Mouse (Mus musculus): ENCODE measurements around the gene Rpa2. TPM values are rescaled to one million over a fixed set of nuclear protein-coding genes. Genes with fewer than 3 reads are reported as not detected.
"Not testable (repeated sequence)": the region's sequence is repeated elsewhere in the genome, so short reads cannot be mapped to it uniquely, and the experiment has no call there.

Gene Rpa2
- polyA plus RNA-seq, 1 experiment from 2014 or later: 103 TPM

GRCm38 (mm10) chr4:132757633-132758351 is 10.3 kb upstream of the Rpa2 start:
- H3K9me3 ChIP-seq (ENCODE audit: control insufficient read depth, low read length): no peaks in the 10 kb centered on the region

DNA sequence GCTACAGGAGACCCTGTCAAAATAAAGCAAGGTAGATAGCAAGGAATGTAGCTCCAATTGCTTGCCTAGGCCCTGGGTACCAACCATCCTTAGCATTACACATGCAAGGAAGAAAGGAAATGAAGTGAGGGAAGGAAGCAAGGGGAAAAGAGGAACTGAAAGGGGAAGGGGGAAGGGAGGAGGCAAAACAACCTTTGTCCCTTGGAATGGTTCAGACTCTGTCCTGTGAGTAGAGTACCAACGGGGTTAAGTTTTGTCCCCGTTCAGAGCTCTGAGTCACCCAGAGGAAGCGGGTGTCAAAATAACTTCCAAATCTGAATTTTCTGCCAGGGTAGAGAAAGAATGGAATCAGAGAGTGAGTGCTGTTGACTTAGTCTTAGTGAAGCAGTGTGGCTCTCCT is 7.8 kb upstream of the Rpa2 start:
- H3K36me3 ChIP-seq (ENCODE audit: control insufficient read depth, insufficient read depth, low read length): no peaks in the 10 kb centered on the region
- H3K9me3 ChIP-seq (ENCODE audit: control insufficient read depth, low read length): no peaks in the 10 kb centered on the region
- no peak overlapping the region for H3K9ac ChIP-seq (ENCODE audit: low read length)
- WGBS: 32% methylated on average over 3 of the region's 3 CpGs
- no peak overlapping the region for H3K4me3 ChIP-seq (ENCODE audit: low read length)
- H3K4me1 ChIP-seq (replicated peaks; ENCODE audit: control insufficient read depth, insufficient read depth, low read length): peaks cover 4% of the 10 kb centered on the region
- H3K27me3 ChIP-seq (ENCODE audit: control insufficient read depth, insufficient read depth, low read depth, low read length): peaks cover 7% of the 10 kb centered on the region
- H3K4me2 ChIP-seq (ENCODE audit: low read depth, low read length): no peak overlapping the region
- H3K27ac ChIP-seq (ENCODE audit: low read length): no peak overlapping the region
- no peak for ATAC-seq (ENCODE audit: low read depth)

More at GRCm38 (mm10) chr4:132757633-132758351, 10.3 kb upstream of the Rpa2 start:
- H3K27me3 ChIP-seq (ENCODE audit: control insufficient read depth, insufficient read depth, low read depth, low read length): peaks cover 7% of the 10 kb centered on the region
- H3K4me2 ChIP-seq (ENCODE audit: low read depth, low read length): no peak overlapping the region
- no peak for ATAC-seq (ENCODE audit: low read depth)
- H3K4me3 ChIP-seq (ENCODE audit: low read length): no peak overlapping the region
- H3K27ac ChIP-seq (ENCODE audit: low read length): no peak overlapping the region
- H3K36me3 ChIP-seq (ENCODE audit: control insufficient read depth, insufficient read depth, low read length): no peaks in the 10 kb centered on the region
- 74% methylated on average over 7 of the region's 7 CpGs for WGBS
- no peak overlapping the region for H3K9ac ChIP-seq (ENCODE audit: low read length)
- peaks cover 4% of the 10 kb centered on the region for H3K4me1 ChIP-seq (replicated peaks; ENCODE audit: control insufficient read depth, insufficient read depth, low read length)

- 60% methylated on average over 6 of the region's 6 CpGs for WGBS
- no peaks in the 10 kb centered on the region for H3K36me3 ChIP-seq (ENCODE audit: control insufficient read depth, insufficient read depth, low read length)
- H3K4me2 ChIP-seq (ENCODE audit: low read depth, low read length): no peak overlapping the region
- no peak overlapping the region for H3K4me3 ChIP-seq (ENCODE audit: low read length)
- no peak overlapping the region for H3K9ac ChIP-seq (ENCODE audit: low read length)
- H3K27ac ChIP-seq (ENCODE audit: low read length): no peak overlapping the region
- ATAC-seq (ENCODE audit: low read depth): no peak
- H3K27me3 ChIP-seq (ENCODE audit: control insufficient read depth, insufficient read depth, low read depth, low read length): peaks cover 3% of the 10 kb centered on the region
- H3K4me1 ChIP-seq (replicated peaks; ENCODE audit: control insufficient read depth, insufficient read depth, low read length): no peaks in the 10 kb centered on the region
- no peaks in the 10 kb centered on the region for H3K9me3 ChIP-seq (ENCODE audit: control insufficient read depth, low read length)
These were observed 5.5 kb upstream of the Rpa2 start for GRCm38 (mm10) chr4:132762602-132763001.

DNA sequence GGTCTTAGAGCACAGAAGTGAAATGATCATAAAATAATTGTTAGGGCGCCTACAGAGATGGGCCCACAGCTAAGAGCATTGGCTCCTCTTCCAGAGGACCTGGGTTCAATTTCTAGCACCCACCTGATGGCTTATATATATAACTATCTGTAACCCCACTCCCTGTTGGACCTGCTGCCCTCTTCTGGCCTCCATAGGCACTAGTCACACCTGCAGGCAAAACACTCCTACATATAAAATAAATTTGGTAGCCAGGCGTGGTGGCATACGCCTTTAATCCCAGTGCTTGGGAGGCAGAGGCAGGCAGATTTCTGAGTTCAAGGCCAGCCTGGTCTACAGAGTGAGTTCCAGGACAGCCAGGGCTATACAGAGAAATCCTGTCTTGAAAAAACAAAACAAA is 5.0 kb upstream of the Rpa2 start:
- H3K4me2 ChIP-seq (ENCODE audit: low read depth, low read length); H3K4me1 ChIP-seq (replicated peaks; ENCODE audit: control insufficient read depth, insufficient read depth, low read length); ATAC-seq (ENCODE audit: low read depth); H3K9ac ChIP-seq (ENCODE audit: low read length); H3K4me3 ChIP-seq (ENCODE audit: low read length); H3K27me3 ChIP-seq (ENCODE audit: control insufficient read depth, insufficient read depth, low read depth, low read length); H3K36me3 ChIP-seq (ENCODE audit: control insufficient read depth, insufficient read depth, low read length); H3K9me3 ChIP-seq (ENCODE audit: control insufficient read depth, low read length); H3K27ac ChIP-seq (ENCODE audit: low read length): not testable (repeated sequence)
- 77% methylated on average over 3 of the region's 3 CpGs for WGBS

- no peak for ATAC-seq (ENCODE audit: low read depth)
- peaks cover 49% of the 10 kb centered on the region for H3K36me3 ChIP-seq (ENCODE audit: control insufficient read depth, insufficient read depth, low read length)
These were observed 3.6 kb downstream of the Rpa2 start for GRCm38 (mm10) chr4:132771776-132772175.

DNA sequence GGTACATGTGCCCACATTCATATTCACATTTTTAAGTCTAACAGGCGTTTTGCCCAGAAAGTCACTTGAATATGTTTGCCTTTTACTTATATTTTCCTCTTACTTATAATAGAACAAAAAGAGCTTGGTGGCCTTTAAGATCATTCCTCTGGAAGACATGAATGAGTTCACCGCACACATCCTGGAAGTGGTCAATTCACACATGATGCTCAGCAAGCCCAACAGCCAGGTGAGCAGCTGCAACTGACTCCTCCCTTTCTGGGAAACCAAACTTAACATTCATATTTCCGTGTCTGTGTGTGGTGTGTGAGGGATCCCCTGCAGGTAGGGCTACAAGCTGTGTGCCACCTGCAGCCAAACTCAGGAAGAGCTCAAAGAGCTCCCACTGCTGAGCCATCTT is 6.8 kb downstream of the Rpa2 start:
- Histone ChIP-seq H3K9me3 (ENCODE audit: control insufficient read depth, low read length) (no peaks in the 10 kb centered on the region), H3K4me3 (ENCODE audit: low read length) (no peak overlapping the region), H3K9ac (ENCODE audit: low read length) (no peak overlapping the region), H3K27ac (ENCODE audit: low read length) (no peak overlapping the region), H3K36me3 (ENCODE audit: control insufficient read depth, insufficient read depth, low read length) (peaks cover 72% of the 10 kb centered on the region), H3K4me1 (replicated peaks; ENCODE audit: control insufficient read depth, insufficient read depth, low read length) (no peaks in the 10 kb centered on the region), H3K27me3 (ENCODE audit: control insufficient read depth, insufficient read depth, low read depth, low read length) (no peaks in the 10 kb centered on the region), H3K4me2 (ENCODE audit: low read depth, low read length) (no peak overlapping the region)
- WGBS: 77% methylated on average over 3 of the region's 3 CpGs
- ATAC-seq (ENCODE audit: low read depth): no peak

More at GRCm38 (mm10) chr4:132771776-132772175, 3.6 kb downstream of the Rpa2 start:
- no peak overlapping the region for H3K4me3 ChIP-seq (ENCODE audit: low read length)
- H3K9ac ChIP-seq (ENCODE audit: low read length): no peak overlapping the region
- no peaks in the 10 kb centered on the region for H3K9me3 ChIP-seq (ENCODE audit: control insufficient read depth, low read length)
- H3K4me1 ChIP-seq (replicated peaks; ENCODE audit: control insufficient read depth, insufficient read depth, low read length): peaks cover 7% of the 10 kb centered on the region
- H3K4me2 ChIP-seq (ENCODE audit: low read depth, low read length): no peak overlapping the region
- WGBS: 73% methylated on average over 9 of the region's 9 CpGs
- H3K27ac ChIP-seq (ENCODE audit: low read length): no peak overlapping the region
- H3K27me3 ChIP-seq (ENCODE audit: control insufficient read depth, insufficient read depth, low read depth, low read length): no peaks in the 10 kb centered on the region

DNA sequence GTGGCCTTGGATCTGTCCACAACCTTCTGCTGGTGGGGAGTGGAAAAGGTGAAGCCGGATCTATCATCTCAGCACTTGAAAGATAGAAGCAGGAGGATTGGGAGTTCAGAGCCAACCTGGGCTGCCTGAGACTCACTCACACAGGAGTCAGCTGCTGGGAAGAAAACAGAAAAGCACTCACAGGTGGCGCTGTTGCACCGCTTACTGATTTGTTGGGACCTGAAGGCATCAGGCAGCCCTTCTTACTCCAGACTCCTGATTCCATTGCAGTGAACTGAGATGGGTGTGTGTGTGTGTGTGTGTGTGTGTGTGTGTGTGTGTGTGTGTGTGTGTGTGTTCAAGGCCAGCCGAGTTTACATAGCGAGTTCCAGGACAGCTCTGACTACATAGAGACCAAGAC is 8.6 kb downstream of the Rpa2 start:
- Histone ChIP-seq H3K4me2 (ENCODE audit: low read depth, low read length) (no peak overlapping the region), H3K4me3 (ENCODE audit: low read length) (no peak overlapping the region), H3K27ac (ENCODE audit: low read length) (no peak overlapping the region), H3K27me3 (ENCODE audit: control insufficient read depth, insufficient read depth, low read depth, low read length) (no peaks in the 10 kb centered on the region), H3K9me3 (ENCODE audit: control insufficient read depth, low read length) (no peaks in the 10 kb centered on the region), H3K36me3 (ENCODE audit: control insufficient read depth, insufficient read depth, low read length) (peaks cover 63% of the 10 kb centered on the region), H3K4me1 (replicated peaks; ENCODE audit: control insufficient read depth, insufficient read depth, low read length) (no peaks in the 10 kb centered on the region), H3K9ac (ENCODE audit: low read length) (no peak overlapping the region)
- WGBS: 84% methylated on average over 5 of the region's 5 CpGs
- ATAC-seq (ENCODE audit: low read depth): no peak

GRCm38 (mm10) chr4:132778562-132779201 is 10.6 kb downstream of the Rpa2 start:
- no peak overlapping the region for H3K9ac ChIP-seq (ENCODE audit: low read length)
- no peaks in the 10 kb centered on the region for H3K9me3 ChIP-seq (ENCODE audit: control insufficient read depth, low read length)
- no peaks in the 10 kb centered on the region for H3K27me3 ChIP-seq (ENCODE audit: control insufficient read depth, insufficient read depth, low read depth, low read length)
- no peaks in the 10 kb centered on the region for H3K4me1 ChIP-seq (replicated peaks; ENCODE audit: control insufficient read depth, insufficient read depth, low read length)
- no peak overlapping the region for H3K4me2 ChIP-seq (ENCODE audit: low read depth, low read length)
- WGBS: 87% methylated on average over 6 of the region's 6 CpGs
- ATAC-seq (ENCODE audit: low read depth): no peak
- no peak overlapping the region for H3K4me3 ChIP-seq (ENCODE audit: low read length)
- H3K27ac ChIP-seq (ENCODE audit: low read length): no peak overlapping the region
- peaks cover 50% of the 10 kb centered on the region for H3K36me3 ChIP-seq (ENCODE audit: control insufficient read depth, insufficient read depth, low read length)

DNA sequence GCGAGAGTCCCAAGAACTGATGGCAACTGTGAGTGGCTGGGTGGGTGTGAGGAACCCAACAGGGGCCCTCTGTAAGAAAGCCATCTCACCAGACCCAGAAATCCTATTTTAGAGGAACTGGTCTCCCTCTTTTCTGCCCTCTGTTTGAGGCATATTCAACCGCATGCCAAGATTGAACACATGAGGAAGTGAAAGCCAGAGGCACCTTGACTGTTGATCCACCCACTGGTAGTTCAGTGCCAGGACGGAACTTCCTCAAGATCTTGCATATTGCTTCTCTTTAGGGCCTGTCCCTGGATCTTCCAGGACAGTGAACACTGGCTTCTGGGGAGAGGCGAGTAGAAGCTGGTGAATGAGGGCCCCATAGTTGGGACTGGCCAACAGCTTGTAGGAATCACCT is 12.2 kb downstream of the Rpa2 start:
- no peak overlapping the region for H3K27ac ChIP-seq (ENCODE audit: low read length)
- H3K9me3 ChIP-seq (ENCODE audit: control insufficient read depth, low read length): no peaks in the 10 kb centered on the region
- H3K4me1 ChIP-seq (replicated peaks; ENCODE audit: control insufficient read depth, insufficient read depth, low read length): no peaks in the 10 kb centered on the region
- 83% methylated on average over 4 of the region's 4 CpGs for WGBS
- peaks cover 38% of the 10 kb centered on the region for H3K36me3 ChIP-seq (ENCODE audit: control insufficient read depth, insufficient read depth, low read length)
- ATAC-seq (ENCODE audit: low read depth): no peak
- no peak overlapping the region for H3K4me3 ChIP-seq (ENCODE audit: low read length)
- no peak overlapping the region for H3K9ac ChIP-seq (ENCODE audit: low read length)
- no peak overlapping the region for H3K4me2 ChIP-seq (ENCODE audit: low read depth, low read length)
- no peaks in the 10 kb centered on the region for H3K27me3 ChIP-seq (ENCODE audit: control insufficient read depth, insufficient read depth, low read depth, low read length)
